Mouse (Mus musculus): ENCODE measurements at regions not wholly inside any gene's neighbourhood (a gene's known extent, or its start where the extent isn't known, plus 50 kb on each side); places are given as distances from the start of the nearest gene placed in this dataset.

- TF ChIP-seq POLR2A (IDR thresholded peaks at IDR 0.05; ENCODE audit: low read depth, low read length) = no peak
- TF ChIP-seq CTCF (IDR thresholded peaks at IDR 0.05; ENCODE audit: borderline replicate concordance, insufficient read depth, low read length) = no peak
Observed at GRCm38 (mm10) chr2:178594177-178594576, 163.8 kb downstream of the Cdh26 start.

Measured in embryonic fibroblast, embryonic 13.5 days (primary cell).